Mouse (Mus musculus) small intestine, adult 10 weeks (tissue): ENCODE results near the gene Mlh3. TPM values are rescaled to one million over a fixed set of nuclear protein-coding genes. Genes with fewer than 3 reads are reported as not detected.

Source experiments
- polyA plus RNA-seq: library from polyadenylated mRNA; stranded (reverse); fragments of 350-450 nt; fragmentation: Illumina TruSeq; extraction: RNeasy Lipid Tissue Mini Kit (QIAGEN cat#74804); gene quantifications from one replicate; pipeline ENCODE4 v1.2.3, GENCODE M21; 2014; ENCODE audit warnings: low replicate concordance

The Mlh3 gene
- polyA plus RNA-seq: 6.8 TPM

DNA sequence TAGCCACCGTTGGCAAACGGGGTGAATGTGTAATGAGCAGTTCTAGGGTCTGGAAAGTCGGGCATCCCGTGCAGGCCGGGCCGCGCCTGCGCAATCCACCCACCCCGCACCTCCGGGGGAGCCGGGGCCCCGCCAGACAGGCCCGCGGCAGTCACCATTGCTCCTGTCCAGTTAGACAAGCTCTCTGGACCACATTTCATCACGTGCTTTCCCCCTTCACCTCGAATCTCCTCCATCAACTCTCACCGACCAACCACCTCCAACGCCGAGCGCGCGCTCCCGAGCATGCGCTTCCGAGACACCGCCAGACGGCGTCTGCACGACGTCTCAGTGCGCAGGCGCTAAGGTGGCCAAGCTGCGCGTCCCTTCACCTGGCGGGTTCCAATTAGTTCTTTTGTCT lies at the start of gene Mlh3:
Gene Mlh3 (minus strand): TSS at position 281 of the 400 bp plus-strand sequence.

GRCm38 (mm10) chr12:85288486-85289156 lies 18.2 kb upstream of the Mlh3 start, which contains the start of gene Zc2hc1c:
TSS of gene Zc2hc1c (plus strand) at chr12:85288591.

DNA sequence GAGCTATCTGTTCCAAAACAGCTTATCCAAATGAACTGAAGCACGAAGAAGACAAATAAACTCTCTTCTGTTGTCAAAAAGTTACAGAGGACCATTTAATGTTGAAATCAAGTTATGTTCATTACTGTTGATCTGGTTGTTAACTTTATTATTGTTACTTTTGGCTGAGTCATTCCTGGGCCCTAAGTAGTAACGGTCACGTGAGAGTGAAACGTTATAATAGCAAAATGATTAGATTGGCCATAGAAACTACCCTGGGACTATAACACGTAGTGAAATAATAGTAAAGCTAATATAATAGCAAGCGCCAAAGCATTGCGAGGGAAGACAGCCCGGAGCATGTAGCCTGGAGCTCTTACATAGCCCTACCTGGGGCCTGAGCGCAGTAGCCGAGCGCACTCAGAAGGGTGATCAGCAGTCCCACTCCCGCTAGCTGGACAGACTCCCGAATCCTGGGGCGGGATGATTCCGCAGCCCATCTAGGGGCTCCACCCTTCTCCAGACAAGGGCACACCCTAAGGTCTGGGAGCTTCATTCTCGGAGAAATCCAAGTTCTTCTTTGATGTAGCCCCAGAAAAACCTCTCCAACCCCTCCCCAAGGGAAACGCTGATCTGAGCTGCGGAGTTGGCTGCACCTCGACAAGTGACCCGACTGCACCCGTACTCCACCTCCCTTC lies 17.5 kb upstream of the Mlh3 start, which contains the start of gene Acyp1:
Gene Acyp1 (minus strand): TSS at position 630 of the 677 bp plus-strand sequence.

GRCm38 (mm10) chr12:85219236-85219904 lies 51.0 kb downstream of the Mlh3 start, which contains the start of gene Eif2b2:
TSS of gene Eif2b2 (plus strand) at chr12:85219481.

Other genes starting within 250 kb of the Mlh3 start
- gene Prox2, start 159.8 kb downstream of the Mlh3 start, polyA plus RNA-seq: 0.19 TPM
- 427 TPM for gene Dlst, start 159.8 kb downstream of the Mlh3 start, polyA plus RNA-seq
- not detected for gene Rps6kl1, start 119.3 kb downstream of the Mlh3 start, polyA plus RNA-seq
- gene Pgf, start 92.8 kb downstream of the Mlh3 start, polyA plus RNA-seq: not detected
- gene Eif2b2, start 51.1 kb downstream of the Mlh3 start, polyA plus RNA-seq: 1.0 TPM
- 13.5 TPM for gene Acyp1, start 17.8 kb upstream of the Mlh3 start, polyA plus RNA-seq
- 0.19 TPM for gene Zc2hc1c, start 18.0 kb upstream of the Mlh3 start, polyA plus RNA-seq
- gene Nek9, start 68.8 kb upstream of the Mlh3 start, polyA plus RNA-seq: 26.3 TPM
- gene Tmed10, start 104.2 kb upstream of the Mlh3 start, polyA plus RNA-seq: 201 TPM
- 109 TPM for gene Fos, start 203.3 kb upstream of the Mlh3 start, polyA plus RNA-seq